Mouse (Mus musculus): Measurements from ENCODE around the gene Tmod2. TPM values are rescaled to one million over a fixed set of nuclear protein-coding genes. Genes with fewer than 3 reads are reported as not detected.
"Not testable (repeated sequence)": the region's sequence is repeated elsewhere in the genome, so short reads cannot be mapped to it uniquely, and the experiment has no call there.

Gene Tmod2
- total RNA-seq, 2 experiments from 2014 or later, result 382 to 386 TPM

- DNase-seq (ENCODE audit: low spot score in 2 of 2), result no peak
These were observed 52.8 kb downstream of the Tmod2 start for GRCm38 (mm10) chr9:75558360-75558759.

- no peak for DNase-seq (ENCODE audit: low spot score in 2 of 2)
These were observed 57.4 kb downstream of the Tmod2 start for GRCm38 (mm10) chr9:75553719-75554118.

GRCm38 (mm10) chr9:75551342-75551741 lies 59.8 kb downstream of the Tmod2 start:
- DNase-seq (ENCODE audit: low spot score in 2 of 2), result peak in 1 of 2 experiments; percentile 28

GRCm38 (mm10) chr9:75549010-75549409 lies 62.1 kb downstream of the Tmod2 start:
- DNase-seq (ENCODE audit: low spot score in 2 of 2), result no peak

GRCm38 (mm10) chr9:75546885-75547553 lies 64.1 kb downstream of the Tmod2 start:
- no peak for DNase-seq (ENCODE audit: low spot score in 2 of 2)

GRCm38 (mm10) chr9:75545514-75545913 lies 65.6 kb downstream of the Tmod2 start:
- DNase-seq (ENCODE audit: low spot score in 2 of 2), result no peak

GRCm38 (mm10) chr9:75541497-75541896 lies 69.6 kb downstream of the Tmod2 start:
- no peak for DNase-seq (ENCODE audit: low spot score in 2 of 2)

GRCm38 (mm10) chr9:75536422-75536821 lies 74.7 kb downstream of the Tmod2 start:
- no peak for DNase-seq (ENCODE audit: low spot score in 2 of 2)

GRCm38 (mm10) chr9:75534431-75534962 lies 76.6 kb downstream of the Tmod2 start:
- no peak for DNase-seq (ENCODE audit: low spot score in 2 of 2)

- DNase-seq (ENCODE audit: low spot score in 2 of 2), result not testable (repeated sequence)
These were observed 78.1 kb downstream of the Tmod2 start for GRCm38 (mm10) chr9:75532989-75533388.

- DNase-seq (ENCODE audit: low spot score in 2 of 2), result no peak
These were observed 78.7 kb downstream of the Tmod2 start for GRCm38 (mm10) chr9:75532461-75532860.

- DNase-seq (ENCODE audit: low spot score in 2 of 2), result no peak
These were observed 81.8 kb downstream of the Tmod2 start for GRCm38 (mm10) chr9:75529358-75529757.

- DNase-seq (ENCODE audit: low spot score in 2 of 2), result no peak
These were observed 83.0 kb downstream of the Tmod2 start for GRCm38 (mm10) chr9:75528096-75528495.

GRCm38 (mm10) chr9:75527368-75528059 lies 83.6 kb downstream of the Tmod2 start:
- DNase-seq (ENCODE audit: low spot score in 2 of 2), result no peak

GRCm38 (mm10) chr9:75523646-75524045 lies 87.5 kb downstream of the Tmod2 start:
- peak; percentile 10 to 54 for DNase-seq (ENCODE audit: low spot score in 2 of 2)

- no peak for DNase-seq (ENCODE audit: low spot score in 2 of 2)
These were observed 88.9 kb downstream of the Tmod2 start for GRCm38 (mm10) chr9:75522217-75522616.

GRCm38 (mm10) chr9:75521788-75522187 lies 89.3 kb downstream of the Tmod2 start:
- peak in 1 of 2 experiments; percentile 38 for DNase-seq (ENCODE audit: low spot score in 2 of 2)

- no peak for DNase-seq (ENCODE audit: low spot score in 2 of 2)
These were observed 90.2 kb downstream of the Tmod2 start for GRCm38 (mm10) chr9:75520940-75521339.

- DNase-seq (ENCODE audit: low spot score in 2 of 2), result no peak
These were observed 93.4 kb downstream of the Tmod2 start for GRCm38 (mm10) chr9:75517751-75518150.

All from layer of hippocampus, adult 18-20 months (tissue).